Mouse (Mus musculus): ENCODE data around the gene Clic4. TPM values are rescaled to one million over a fixed set of nuclear protein-coding genes. Genes with fewer than 3 reads are reported as not detected.
A peak's percentile ranks its signal among the peaks of the same experiment; 100 is the strongest.

The Clic4 gene
- polyA plus RNA-seq, 1 experiment from 2014 or later, result 185 TPM

DNA sequence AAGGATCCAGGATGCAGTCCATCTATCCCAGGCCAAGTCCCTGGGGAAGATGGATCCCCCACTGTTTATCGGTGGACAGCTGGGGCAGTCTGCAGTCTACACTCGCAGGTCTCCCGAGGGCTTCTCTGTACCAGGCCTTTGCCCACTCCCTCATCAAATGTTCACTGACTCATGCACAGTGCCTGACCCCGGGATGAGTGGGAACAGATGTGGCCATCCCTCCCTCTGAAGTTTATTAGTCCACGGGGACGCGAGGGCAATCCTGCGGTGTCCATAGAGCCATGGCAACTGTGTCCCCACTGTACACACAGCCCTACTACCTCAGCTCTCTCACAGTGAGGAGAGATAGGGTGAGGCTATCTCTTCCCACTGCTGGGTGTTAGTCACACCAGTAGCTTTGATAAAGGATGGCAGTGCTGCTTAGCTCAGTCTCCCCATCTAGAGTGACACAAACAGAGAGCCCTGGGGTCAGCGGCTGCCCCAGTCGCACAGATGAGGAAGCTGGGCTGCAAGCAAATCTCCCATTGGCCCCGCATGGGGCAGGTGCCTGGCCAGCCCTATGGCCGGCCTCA, 101.2 kb downstream of the Clic4 start:
- no peaks in the 10 kb centered on the region for H3K9me3 ChIP-seq
- H3K4me1 ChIP-seq, result peaks cover 28% of the 10 kb centered on the region
- peaks cover 68% of the 10 kb centered on the region for H3K27me3 ChIP-seq
- WGBS, result 63% methylated on average over 12 of the region's 12 CpGs
- no peak overlapping the region for H3K4me2 ChIP-seq
- H3K27ac ChIP-seq, result no peak overlapping the region
- ATAC-seq (ENCODE audit: borderline replicate concordance, extremely low read depth, low FRiP score, low TSS enrichment), result no peak
- H3K4me3 ChIP-seq, result no peak overlapping the region
- no peaks in the 10 kb centered on the region for H3K36me3 ChIP-seq
- H3K9ac ChIP-seq, result no peak overlapping the region

DNA sequence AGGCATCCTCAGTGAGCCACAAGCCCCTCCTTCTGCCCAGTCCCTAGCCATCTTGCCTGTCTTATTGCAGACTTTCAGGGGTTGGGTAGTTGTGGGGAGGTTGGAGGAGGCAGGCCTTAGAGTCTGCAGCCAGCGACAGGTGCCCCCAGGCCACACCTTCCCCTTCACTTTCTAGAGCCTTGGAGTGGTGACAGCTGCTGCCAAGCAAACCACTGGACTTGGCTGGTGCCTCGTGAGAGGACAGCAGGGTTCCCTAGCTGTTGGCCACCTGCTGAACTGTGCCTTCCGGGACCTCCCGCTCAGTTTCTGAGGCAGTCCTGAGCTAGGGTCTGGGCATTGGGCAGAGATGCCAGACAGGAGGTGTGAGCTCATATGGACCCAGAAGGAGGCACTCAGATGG, 103.1 kb downstream of the Clic4 start:
- Histone ChIP-seq H3K9me3 (no peaks in the 10 kb centered on the region), H3K36me3 (no peaks in the 10 kb centered on the region), H3K4me3 (no peak overlapping the region), H3K4me1 (peaks cover 21% of the 10 kb centered on the region), H3K27ac (no peak overlapping the region), H3K4me2 (no peak overlapping the region), H3K27me3 (peaks cover 71% of the 10 kb centered on the region), H3K9ac (no peak overlapping the region)
- 51% methylated on average over 4 of the region's 4 CpGs for WGBS
- no peak for ATAC-seq (ENCODE audit: borderline replicate concordance, extremely low read depth, low FRiP score, low TSS enrichment)

- H3K4me1 ChIP-seq, result peaks cover 21% of the 10 kb centered on the region
- 74% methylated on average over 10 of the region's 10 CpGs for WGBS
- no peak for ATAC-seq (ENCODE audit: borderline replicate concordance, extremely low read depth, low FRiP score, low TSS enrichment)
- H3K4me2 ChIP-seq, result no peak overlapping the region
- no peak overlapping the region for H3K4me3 ChIP-seq
- no peak overlapping the region for H3K9ac ChIP-seq
- H3K27ac ChIP-seq, result no peak overlapping the region
- H3K27me3 ChIP-seq, result peaks cover 71% of the 10 kb centered on the region
- H3K36me3 ChIP-seq, result no peaks in the 10 kb centered on the region
- no peaks in the 10 kb centered on the region for H3K9me3 ChIP-seq
Observed at GRCm38 (mm10) chr4:135169096-135169495, 103.5 kb downstream of the Clic4 start.

- H3K4me1 ChIP-seq, result peaks cover 21% of the 10 kb centered on the region
- 62% methylated on average over 7 of the region's 7 CpGs for WGBS
- peaks cover 74% of the 10 kb centered on the region for H3K27me3 ChIP-seq
- ATAC-seq (ENCODE audit: borderline replicate concordance, extremely low read depth, low FRiP score, low TSS enrichment), result no peak
- no peaks in the 10 kb centered on the region for H3K9me3 ChIP-seq
- H3K4me2 ChIP-seq, result no peak overlapping the region
- H3K9ac ChIP-seq, result no peak overlapping the region
- H3K4me3 ChIP-seq, result no peak overlapping the region
- H3K36me3 ChIP-seq, result no peaks in the 10 kb centered on the region
- H3K27ac ChIP-seq, result no peak overlapping the region
Observed at GRCm38 (mm10) chr4:135167816-135168527, 104.6 kb downstream of the Clic4 start.

DNA sequence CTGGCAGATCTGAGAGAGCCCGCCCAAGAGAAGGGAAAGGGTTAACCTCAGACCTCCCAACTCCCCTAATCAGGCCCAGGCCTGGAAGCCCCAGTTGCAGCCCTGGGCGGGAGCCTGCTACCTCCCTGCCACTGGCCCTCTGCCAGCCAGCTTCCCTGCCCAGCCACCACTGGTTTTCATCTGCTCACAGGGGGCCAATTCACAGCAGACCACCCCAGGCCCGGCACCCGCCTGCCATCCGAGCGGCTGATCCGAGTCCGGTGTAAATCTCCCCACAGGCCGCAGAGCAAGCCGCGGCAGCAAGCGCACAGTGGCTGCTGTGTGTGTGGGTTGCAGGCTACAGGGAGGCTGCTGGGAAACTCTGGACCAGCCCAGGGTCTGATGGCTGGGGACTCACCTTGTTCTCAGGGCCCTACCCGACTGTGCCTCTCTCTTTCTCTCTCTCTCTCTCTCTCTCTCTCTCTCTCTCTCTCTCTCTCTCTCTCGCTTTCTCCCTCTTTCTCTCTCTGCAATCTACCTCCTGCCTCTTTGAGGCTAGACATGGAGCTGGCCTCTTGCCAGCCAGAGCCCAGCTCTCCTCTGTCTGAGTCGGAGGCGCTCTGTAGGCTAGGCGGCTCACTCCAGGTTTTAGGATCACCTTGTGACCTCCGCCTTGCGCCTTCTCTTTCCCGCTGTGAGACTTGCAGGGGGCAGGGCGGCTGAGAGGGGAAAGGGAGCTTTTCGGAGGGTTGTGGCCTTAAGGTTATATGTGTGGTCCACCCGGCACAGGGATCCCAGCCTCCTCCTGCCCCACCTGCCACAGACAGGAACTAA, 106.0 kb downstream of the Clic4 start:
- no peak for ATAC-seq (ENCODE audit: borderline replicate concordance, extremely low read depth, low FRiP score, low TSS enrichment)
- Histone ChIP-seq H3K4me2 (peak overlapping the region; percentile 36), H3K9ac (peak overlapping the region; percentile 22; the same call in 1 of the 2 replicates), H3K9me3 (no peaks in the 10 kb centered on the region), H3K27ac (no peak overlapping the region), H3K36me3 (no peaks in the 10 kb centered on the region), H3K4me1 (peaks cover 21% of the 10 kb centered on the region), H3K27me3 (peaks cover 74% of the 10 kb centered on the region), H3K4me3 (no peak overlapping the region)
- 6% methylated on average over 23 of the region's 23 CpGs for WGBS

DNA sequence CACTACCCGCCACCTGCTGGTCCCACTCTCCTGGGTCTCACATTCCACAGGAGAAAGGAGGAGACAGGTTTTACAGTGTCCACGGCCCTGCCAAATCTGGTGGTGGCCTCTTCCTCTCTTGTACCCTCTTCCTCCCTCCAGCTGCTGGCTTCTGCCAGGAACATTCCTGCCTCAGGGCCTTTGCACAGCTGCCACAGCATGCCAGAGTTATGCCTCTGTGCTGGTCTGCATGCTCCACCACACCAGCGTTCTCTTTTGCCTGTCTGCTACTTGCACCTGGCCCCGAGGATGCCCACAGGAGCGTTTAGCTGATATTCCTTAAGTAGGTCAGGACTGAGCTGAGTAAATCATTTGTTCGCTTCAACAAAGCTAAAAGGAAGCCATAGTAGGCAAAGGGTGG, 106.9 kb downstream of the Clic4 start:
- 58% methylated on average over 6 of the region's 6 CpGs for WGBS
- H3K36me3 ChIP-seq, result no peaks in the 10 kb centered on the region
- no peak overlapping the region for H3K4me2 ChIP-seq
- ATAC-seq (ENCODE audit: borderline replicate concordance, extremely low read depth, low FRiP score, low TSS enrichment), result no peak
- H3K9me3 ChIP-seq, result no peaks in the 10 kb centered on the region
- no peak overlapping the region for H3K27ac ChIP-seq
- peaks cover 67% of the 10 kb centered on the region for H3K27me3 ChIP-seq
- no peak overlapping the region for H3K9ac ChIP-seq
- peaks cover 21% of the 10 kb centered on the region for H3K4me1 ChIP-seq
- H3K4me3 ChIP-seq, result no peak overlapping the region

Other genes with a start within 250 kb of the Clic4 start
- gene Runx3, start 152.2 kb downstream of the Clic4 start, polyA plus RNA-seq (2015; fragmentation: Nextera tagmentation; extraction: Ambion mirVana), result 0.04 and 0.20 TPM in 2 replicates
- 199 and 209 TPM in 2 replicates for gene Srrm1, start 80.5 kb upstream of the Clic4 start, polyA plus RNA-seq (2015; fragmentation: Nextera tagmentation; extraction: Ambion mirVana)
- 5.6 and 7.0 TPM in 2 replicates for gene Ncmap, start 125.4 kb upstream of the Clic4 start, polyA plus RNA-seq (2015; fragmentation: Nextera tagmentation; extraction: Ambion mirVana)
- 15.6 and 16.3 TPM in 2 replicates for gene Rcan3, start 161.0 kb upstream of the Clic4 start, polyA plus RNA-seq (2015; fragmentation: Nextera tagmentation; extraction: Ambion mirVana)
- gene Stpg1, start 222.0 kb upstream of the Clic4 start, polyA plus RNA-seq (2015; fragmentation: Nextera tagmentation; extraction: Ambion mirVana), result 0.37 and 0.64 TPM in 2 replicates
- gene Nipal3, start 222.2 kb upstream of the Clic4 start, polyA plus RNA-seq (2015; fragmentation: Nextera tagmentation; extraction: Ambion mirVana), result 5.2 and 5.7 TPM in 2 replicates